Mouse (Mus musculus): ENCODE results near the gene Itpkc.

The Itpkc gene

DNA sequence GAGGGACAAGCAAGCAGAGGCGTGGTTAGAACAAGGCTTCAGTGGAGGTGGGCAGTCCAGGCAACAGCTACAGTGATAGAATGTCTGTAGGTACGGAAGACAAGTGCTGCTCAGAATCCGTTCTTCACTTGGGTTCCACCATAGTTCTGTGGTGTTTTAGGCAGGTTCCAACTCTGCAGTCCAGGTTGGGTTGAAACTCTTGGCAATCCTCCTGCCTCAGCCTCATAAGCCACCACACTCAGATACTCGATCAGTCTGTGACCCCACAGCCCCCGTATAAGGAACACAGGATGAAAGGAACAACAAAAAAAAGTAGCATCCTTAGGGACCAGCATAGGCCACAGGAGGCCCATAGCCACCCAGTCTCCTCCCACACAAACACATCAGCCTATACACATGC, 36.0 kb downstream of the Itpkc start:
- DNase-seq (ENCODE audit: low read depth, low spot score) = no peak

DNA sequence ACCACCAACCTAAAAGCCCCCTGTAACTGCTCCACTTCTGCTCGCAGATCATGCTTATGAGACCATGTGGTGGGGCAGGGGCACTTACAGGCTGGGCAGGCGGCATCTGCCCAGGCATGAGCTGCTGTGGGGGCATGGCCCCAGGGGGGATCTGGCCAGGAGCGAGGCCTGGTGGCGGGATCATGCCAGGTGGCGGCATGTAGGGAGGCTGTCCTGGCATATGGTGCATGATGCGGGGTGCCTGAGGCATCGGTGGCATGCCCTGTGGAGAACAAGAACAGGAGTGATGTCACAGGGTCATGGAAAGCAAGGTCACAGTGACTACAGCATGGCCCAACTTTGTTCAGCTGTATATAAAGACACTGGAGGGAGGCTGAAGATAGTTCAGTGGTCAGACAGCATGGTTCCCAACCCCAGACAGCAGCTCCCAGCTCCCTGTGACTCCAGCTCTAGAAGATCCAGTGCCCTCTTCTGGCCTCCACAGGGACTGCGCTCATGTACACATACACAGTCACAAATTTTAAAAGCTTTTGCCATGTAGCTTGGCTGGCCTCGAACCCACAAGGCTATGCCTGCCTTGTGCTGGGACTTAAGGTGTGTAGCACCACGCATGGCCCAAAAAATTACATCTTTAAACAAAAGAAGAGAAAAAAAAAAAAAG, 39.1 kb downstream of the Itpkc start:
- no peak for DNase-seq (ENCODE audit: low read depth, low spot score)

DNA sequence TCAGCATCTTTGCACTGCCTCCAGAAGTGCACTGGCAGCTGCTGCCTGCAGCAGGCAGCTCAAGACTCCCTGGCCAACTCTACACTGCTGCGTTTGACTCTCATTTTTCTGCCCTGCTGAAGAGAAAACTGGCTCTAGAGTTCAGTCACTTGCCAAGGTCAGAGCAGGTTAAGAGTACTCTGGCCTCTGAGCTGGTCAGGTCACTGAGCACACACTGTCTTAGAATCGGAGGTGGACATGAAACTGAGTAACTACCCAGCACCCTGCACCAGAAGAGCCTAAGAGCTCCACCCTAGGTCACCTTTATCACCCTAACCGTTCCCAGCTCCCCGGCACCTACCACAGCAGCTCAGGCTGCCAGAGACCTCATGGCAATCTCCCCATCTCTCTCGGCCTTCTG, 42.5 kb downstream of the Itpkc start:
- no peak for DNase-seq (ENCODE audit: low read depth, low spot score)

DNA sequence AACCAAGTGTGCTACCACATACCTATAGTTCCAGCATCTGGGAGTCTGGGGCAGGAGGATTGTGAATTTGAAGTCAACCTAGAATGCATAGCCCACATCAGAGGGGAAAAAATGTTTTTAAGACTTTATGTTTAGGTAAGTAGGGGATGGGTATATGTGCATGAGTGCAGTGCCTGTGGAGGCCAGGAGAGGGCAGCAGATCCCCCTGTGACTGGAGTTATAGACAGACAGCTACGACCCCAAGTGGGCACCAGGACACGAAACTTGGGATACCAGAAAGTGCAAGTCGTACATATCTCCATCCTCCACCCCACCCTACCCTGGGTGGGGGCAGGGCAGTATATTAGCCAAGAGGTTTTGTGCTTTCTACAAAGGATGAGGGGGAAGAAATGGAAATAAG, 43.5 kb downstream of the Itpkc start:
- DNase-seq (ENCODE audit: low read depth, low spot score) = no peak

DNA sequence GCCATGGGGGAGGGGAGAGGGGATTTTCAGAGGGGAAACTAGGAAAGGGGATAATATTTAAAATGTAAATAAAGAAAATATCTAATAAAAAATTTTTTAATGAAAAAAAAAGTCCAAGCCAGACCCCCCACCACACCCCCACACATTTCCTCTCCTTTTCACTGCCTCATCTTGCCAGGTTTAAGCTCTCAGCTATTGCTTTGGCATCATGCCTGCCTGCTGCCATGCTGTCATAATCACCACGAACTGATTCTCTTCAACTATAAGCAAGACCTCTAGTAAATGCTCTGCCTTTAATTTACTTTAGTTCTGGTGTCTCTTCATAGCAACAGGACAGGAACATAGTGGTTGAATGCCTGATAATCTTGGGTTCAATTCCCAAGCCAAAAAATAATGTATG, 46.0 kb downstream of the Itpkc start:
- no peak for DNase-seq (ENCODE audit: low read depth, low spot score)

DNA sequence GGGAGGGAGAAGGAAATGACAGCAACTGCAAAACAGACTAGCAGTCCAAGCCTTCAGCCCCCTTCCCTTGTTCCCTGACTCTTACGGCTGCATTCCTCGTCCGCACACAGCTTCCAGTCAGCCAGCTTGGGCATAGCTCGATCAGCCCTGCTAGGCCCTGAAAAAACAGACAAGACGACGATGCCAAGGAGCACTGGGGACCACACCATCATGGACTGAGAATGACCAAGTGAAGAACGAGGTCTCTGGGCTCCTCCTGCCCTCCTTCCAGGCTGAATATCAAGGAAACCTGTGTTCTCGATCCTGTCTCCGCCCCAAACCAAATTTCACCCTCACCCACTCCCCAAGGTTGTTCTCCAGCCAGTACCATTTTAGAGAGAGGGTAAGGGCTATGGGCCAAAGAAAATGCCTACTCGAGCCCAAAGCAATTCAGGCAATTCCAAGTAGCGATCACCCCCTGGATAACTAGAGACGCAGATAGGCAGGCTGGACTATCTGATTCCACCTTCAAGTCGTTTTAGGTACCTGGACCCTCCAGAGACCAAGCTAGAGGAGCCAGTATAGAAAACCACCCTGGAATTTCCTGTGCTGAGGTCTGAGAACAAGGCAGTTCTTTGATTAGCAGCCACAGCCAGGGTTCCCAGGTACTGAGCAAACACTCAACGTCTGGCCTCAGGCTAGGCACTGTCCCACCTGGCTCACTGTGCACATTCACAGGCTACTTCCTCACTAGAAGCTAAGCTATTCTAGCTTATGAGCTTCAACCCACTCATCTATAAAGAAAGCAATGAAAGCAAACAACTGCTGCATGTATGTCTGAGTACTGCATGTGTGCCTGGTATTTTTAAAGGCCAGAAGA, 47.4 kb downstream of the Itpkc start, which contains the start of the genes Gm21983 and Mia:
TSS of gene Gm21983 (minus strand) at position 250 of the 859 bp plus-strand sequence.
TSS of gene Mia (minus strand) at position 321 of the 859 bp plus-strand sequence.
- DNase-seq (ENCODE audit: low read depth, low spot score) = no peak

DNA sequence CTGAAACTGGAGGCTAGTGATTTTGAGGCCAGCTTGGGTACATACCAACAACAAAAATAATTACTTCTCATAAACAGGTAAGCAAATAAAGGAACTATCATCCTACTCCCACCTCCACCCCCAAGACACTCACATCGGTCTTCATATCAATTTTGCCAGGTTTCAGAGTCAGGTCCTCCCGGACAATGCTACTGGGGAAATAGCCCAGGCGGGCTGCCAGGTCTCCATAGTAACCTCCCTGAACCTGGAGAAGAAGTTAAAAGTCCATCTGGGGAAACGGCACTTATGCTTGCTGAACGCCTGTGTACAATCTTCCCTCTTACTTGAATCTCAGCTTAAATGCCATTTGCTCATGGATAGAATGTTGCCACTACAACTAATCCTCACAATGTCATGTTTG, 48.4 kb downstream of the Itpkc start:
- no peak for DNase-seq (ENCODE audit: low read depth, low spot score)

DNA sequence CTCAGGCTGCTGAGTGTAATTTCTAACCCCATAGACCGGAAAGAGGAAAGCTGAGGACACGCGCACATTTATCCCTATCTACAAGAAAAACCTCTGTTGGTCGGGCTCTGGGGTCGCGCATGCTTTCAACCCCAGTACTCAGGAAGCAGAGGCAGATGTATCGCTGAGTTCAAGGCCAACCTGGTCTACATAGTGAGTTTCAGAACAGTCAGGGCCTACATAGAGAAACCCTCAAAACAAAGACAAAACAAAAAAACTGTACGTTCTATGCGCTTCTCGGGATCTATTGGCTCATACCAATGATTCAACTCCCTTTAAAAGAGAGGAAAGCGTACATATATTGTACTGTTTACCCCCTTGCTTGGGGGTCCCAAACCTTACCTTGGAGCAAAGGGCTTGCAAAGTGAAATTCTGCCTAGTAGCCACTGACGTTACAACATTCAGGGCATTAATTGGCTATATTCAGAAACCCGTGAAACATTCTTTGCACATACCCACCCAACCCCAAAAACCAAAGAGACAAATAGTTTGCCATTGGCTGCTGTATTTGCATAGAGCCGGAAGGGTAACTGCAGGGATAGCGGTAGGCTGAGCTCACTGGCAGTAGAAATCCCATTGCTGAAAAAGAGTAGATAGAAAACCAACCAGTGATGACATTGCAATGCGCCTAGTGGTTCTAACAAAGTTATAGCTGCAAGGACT, 49.1 kb downstream of the Itpkc start:
- DNase-seq (ENCODE audit: low read depth, low spot score) = no peak

DNA sequence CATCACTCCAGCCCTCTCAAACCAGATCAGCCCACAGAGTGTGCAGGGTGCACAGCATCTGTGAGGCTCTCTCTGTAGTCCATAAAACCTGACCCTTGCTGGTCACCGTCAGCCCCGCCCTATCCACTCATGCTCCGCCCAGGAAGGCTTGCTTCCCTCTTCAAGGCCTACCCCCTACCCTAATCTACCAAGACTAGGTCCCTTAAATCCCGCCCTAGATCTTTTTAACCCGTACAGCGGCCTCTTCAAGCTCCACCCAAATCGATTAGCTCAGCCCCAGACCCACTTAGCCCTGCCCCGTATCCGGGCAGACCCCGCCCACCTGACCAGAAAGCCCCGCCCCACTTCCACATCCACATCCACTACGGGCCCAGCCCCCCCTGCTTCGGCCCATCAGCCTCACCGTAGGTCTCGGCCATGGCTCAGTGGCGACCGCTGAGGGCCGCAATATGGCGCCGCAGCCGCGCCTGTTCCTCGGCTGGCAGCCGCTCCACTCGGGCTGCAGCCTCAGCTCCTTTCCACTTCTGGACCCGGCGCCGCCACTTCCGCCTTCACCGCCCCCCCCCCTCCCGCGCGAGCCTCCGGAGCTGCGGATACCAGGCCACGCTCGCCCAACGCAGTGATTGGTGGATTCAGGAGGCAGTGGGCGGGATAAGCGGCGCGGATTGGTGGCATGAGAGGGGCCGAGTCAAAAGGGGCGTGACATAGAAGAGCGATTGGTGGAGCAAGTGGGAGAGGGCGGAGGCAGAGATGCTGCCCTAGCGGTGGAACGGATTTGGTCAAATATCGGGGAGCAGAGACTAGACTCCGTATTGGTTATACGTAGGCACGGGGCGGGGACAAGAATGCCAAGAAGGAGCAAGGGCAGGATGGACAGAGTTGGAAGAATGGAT, 49.9 kb downstream of the Itpkc start, which contains the start of gene Rab4b:
TSS of gene Rab4b (minus strand) at position 573 of the 893 bp plus-strand sequence.
- DNase-seq (ENCODE audit: low read depth, low spot score) = peak; percentile 99

DNA sequence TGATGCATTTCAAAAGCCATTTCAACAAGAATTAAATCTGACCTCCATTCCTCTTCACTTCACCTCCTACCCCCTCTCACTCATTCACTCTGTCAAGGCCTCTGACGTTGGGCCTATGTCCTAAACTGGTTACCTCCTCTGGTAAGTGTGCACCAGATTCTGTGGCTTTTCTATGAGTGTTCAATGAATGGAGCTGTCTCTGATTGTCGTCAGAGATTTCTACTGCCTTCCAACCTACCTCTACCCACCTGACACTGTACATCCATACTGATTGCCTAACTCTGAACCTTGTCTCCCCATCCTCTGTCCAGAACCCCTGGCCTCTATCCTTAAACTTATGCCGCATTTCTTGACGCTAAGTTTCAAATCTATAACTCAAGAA, 50.5 kb downstream of the Itpkc start:
- DNase-seq (ENCODE audit: low read depth, low spot score) = no peak

DNA sequence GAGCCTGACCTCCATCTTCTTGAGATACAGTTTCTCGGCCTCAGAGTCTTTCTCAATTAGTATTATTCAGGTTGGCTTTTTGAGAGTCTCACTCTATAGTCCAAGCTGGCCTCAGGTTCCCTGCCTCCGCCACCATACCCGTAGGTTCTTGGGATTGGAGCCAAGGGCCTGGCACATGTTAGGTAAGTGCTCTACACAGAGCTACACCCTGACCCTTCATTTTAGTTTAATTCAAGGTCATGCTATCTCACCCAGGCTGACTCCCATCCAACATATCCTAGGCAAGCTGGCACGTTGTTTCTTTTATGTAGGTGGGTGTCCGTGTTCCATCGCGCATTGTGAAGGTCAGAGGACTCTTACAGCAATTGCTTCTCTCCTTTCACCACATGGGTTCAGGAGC, 53.6 kb downstream of the Itpkc start:
- DNase-seq (ENCODE audit: low read depth, low spot score) = no peak

DNA sequence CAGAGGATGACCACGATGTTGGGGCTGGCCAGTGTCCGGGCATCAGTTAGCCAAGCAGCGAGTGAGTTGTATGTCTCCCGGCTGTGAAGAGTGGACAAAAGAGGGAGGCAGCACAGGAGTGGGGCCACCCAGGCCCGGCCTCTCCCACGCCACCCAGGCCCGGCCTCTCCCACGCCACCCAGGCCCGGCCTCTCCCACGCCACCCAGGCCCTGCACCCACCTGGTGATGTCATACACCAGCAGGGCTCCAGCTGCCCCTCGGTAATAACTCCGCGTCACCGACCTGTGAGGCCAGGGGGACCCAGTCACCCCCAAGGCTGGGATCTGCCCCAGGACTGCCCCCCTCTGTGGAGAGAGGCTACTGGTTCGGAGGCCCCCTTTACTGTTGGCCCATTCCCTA, 54.0 kb downstream of the Itpkc start:
- no peak for DNase-seq (ENCODE audit: low read depth, low spot score)

DNA sequence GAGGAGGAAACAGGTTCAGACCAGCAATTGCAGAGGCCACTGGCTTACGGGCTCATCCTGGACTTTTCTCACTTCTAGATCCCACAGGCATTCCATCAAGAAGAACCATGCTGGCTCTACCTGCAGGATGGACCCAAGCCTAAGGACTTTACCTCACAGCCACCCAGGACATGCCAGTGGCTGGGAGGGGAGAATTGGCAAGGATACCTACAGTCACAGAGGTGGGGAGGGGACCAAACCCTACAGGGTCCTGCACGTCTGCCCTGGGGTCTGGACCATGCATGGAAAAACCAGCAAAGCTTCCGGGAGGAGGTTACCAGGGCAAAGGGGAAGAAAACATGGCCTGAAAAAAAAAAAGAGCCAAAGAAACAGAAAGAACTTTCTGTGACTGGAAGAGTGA, 57.5 kb downstream of the Itpkc start:
- DNase-seq (ENCODE audit: low read depth, low spot score) = no peak

DNA sequence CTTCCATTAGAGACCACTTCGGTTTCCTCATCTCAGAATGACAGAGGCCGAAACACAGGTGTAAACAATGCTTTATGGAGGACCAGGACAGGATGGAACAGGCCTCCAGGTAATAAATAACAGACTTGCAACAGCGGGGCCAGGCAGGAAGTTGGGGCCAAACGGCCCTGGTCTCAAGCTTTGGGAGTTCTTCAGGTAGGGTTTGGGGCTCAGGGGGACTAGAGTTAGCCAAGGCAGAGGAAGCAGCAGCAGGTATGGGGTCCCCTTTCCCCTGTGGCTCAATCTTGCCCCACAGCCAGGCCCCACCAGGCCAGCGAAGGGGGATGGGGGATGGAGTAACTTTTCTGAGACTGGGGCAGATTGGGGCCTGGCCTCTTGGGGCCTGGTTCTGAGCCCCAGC, 60.1 kb downstream of the Itpkc start:
- no peak for DNase-seq (ENCODE audit: low read depth, low spot score)

DNA sequence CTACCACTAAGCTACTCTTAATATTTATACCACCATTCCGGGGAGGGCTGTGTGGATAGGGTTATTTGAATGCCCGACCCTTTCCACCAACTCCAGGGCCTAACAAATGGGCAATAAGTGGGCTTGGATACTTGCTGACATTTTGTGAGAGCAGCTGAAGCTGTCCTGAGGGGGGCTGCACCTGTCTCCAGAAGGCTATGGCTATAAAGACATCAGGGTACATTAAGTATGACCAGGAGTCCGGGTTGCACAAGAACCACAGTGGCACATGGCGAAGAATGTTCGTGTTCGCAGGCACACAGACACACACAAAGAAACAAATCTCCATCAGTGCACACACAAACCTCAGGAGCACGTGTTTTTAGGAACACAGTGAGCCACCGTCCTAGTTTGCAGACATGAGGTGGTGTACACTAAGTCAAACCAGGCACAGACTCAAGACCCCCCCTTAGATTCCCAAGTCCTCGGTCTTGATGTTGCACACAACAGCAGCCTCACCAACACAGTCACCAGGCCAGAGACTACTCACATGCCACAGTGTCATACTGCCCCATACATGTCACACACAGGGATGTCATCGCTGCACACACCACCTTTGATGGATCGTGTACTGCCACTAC, 60.9 kb downstream of the Itpkc start:
- DNase-seq (ENCODE audit: low read depth, low spot score) = no peak

DNA sequence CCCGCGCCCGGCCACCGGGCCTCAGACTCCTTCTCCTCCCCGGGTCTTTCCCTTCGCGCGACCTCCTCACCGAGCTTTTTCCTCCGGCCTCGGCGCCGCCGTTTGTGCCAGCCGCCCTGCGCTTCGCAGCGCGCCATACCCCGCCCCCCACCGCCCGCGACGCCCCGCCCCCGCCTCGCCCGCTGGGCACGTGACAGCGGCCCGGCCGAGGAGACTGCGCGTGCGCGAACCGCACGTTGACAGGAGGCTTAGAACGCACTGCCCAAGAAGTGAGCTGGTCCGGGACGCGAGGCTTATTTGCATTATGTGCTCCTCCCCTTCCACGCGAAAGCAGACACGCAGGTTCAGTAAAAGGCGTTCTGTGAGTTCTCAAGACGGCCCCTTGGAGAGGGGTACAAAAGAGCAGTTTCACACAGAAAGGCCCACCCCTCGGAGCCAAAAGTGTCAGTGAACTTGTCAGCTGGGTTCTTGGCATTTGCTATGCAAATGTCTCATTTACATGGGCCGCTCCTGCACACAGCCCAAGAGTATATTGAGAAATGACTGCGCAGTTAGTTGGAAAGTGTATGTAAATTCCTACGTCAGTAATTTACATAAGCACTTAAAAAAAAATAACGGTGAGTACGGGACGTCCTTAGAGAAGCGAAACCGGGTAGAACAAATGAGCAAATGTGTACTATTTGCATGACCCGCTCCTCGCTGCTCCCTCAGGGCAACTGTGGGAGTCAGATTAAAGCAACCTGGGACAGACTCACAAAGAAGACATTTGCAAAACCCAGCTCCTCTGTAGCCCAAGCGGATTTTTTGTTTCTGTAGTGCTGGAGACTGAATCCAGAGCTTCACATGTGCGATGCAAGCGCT, 61.6 kb downstream of the Itpkc start, which contains the start of gene Egln2:
TSS of gene Egln2 (minus strand) at position 189 of the 861 bp plus-strand sequence.
- DNase-seq (ENCODE audit: low read depth, low spot score) = peak; percentile 78

DNA sequence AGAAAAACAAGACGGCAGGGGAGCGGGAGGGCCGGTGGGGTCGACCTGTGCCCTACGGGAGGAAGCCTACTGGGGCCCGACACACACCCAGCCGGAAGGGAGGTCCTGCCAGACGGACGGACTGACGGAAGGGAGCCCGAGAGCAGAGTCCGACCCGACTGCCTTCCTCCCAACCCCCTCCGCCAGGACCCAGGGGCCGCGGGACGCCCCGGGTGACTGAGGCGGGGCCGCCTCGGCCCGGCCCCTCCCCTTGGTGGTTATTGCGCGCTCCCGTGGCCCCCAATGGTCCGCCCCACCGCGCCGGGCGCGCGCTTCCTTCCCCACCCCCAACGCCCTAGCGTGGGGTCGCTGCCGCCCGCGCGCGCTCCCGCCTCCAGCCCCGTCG, 62.2 kb downstream of the Itpkc start:
- DNase-seq (ENCODE audit: low read depth, low spot score) = peak; percentile 39

DNA sequence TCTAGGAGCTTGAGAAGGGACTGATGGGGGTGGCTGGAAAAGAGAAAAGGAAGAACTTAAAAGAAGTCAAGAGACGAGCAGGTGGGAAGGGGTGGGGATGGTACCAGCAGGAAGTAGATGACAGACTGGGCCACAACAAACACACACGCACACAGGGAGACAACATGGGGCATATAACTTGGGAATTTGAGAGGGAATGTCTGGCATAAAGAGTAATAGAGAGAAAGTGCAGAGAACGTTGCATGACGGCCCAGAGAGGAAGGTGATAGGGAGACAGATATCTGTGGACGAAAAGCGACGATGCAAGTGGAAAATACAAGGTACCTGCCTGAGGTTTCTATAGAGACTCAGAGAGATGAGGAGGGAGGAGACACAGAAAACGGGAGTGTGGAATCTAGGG, 62.8 kb downstream of the Itpkc start:
- no peak for DNase-seq (ENCODE audit: low read depth, low spot score)

DNA sequence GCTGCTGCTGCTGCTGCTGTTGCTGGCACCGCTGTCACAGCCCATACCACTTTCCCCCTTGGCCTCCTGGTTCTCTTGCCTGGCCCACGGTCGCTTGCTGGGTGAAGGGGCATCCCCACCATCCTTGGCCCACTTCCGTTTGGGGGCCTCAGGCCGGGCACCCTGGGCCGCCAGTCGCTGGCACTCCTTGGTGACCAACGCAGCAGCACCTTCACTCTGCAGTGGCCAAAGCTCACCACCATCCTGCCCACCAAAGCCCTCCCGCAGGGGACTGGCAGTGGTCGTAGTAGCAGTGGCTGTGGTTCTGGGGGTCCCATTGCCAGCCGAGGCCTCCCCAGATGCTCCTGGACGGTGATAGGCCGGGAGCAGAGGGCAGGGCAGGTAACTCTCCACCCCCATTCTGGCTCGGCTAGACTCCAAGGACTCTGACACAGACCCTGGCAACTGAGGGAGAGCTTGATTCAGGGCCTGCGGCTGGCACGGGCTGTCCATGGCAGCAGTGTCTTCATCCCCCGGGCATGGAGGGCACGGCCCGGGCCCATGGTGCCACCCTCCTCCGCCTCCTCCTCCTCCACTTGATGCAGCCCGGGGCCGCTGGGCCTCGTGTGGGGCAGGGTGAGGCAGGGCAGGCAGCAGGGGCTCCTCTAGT, 63.3 kb downstream of the Itpkc start:
- DNase-seq (ENCODE audit: low read depth, low spot score) = no peak

Data from brain, embryonic 18.5 days (tissue).